9 mouse cellular contexts compared by ENCODE assay signal in genomic region chr5:122165233-122165915, GRCm38 (mm10). TPM values are rescaled to one million over a fixed set of nuclear protein-coding genes. Genes with fewer than 3 reads are reported as not detected.
DNase-seq lines count a peak whose midpoint lies in the region; ATAC-seq lines count a peak whose summit lies in the region.
"Had no signal": no experiment of that assay in that cellular context is flagged by ENCODE, and none has a peak within 500 bp of the region (broad histone marks: within the 10 kb centered on the region; RNA-seq: fewer than 3 reads in every experiment).

No protein-coding gene starts in this region.

- H3K4me2 ChIP-seq in midbrain, embryonic 13.5 days (replicated peaks), result peak overlapping the region; percentile 28; the same call in 1 of the 2 replicates
- 0 out of 2 replicates have a peak overlapping the region, but pooled peaks have one; percentile 9 for H3K4me2 ChIP-seq in hindbrain, embryonic 16.5 days (ENCODE audit: low read length)

- H3K4me1 ChIP-seq in midbrain, embryonic 13.5 days (replicated peaks), result peaks cover 74% of the 10 kb centered on the region
- peaks cover 64% of the 10 kb centered on the region for H3K4me1 ChIP-seq in midbrain, embryonic 10.5 days
- H3K4me1 ChIP-seq in hindbrain, embryonic 16.5 days (ENCODE audit: control insufficient read depth, insufficient read depth, low read depth, low read length), result peaks cover 68% of the 10 kb centered on the region

- peak; percentile 56 for DNase-seq in cerebellum, adult 11 months
- no peak for DNase-seq in cerebellum, postnatal 4 days (ENCODE audit: low spot score in 2 of 2)
- no peak for DNase-seq in midbrain, embryonic 10.5 days (ENCODE audit: low spot score)
- DNase-seq in right cerebral cortex, adult 2 months (ENCODE audit: low spot score in 2 of 2), result peak; percentile 64 to 68
- no peak for DNase-seq in layer of hippocampus, postnatal 25 days (ENCODE audit: extremely low spot score in 1 of 2, low spot score in 1 of 2)
- DNase-seq in urinary bladder, adult 2 months (ENCODE audit: low spot score), result no peak

- 0 out of 2 replicates have a peak overlapping the region, but pooled peaks have one; percentile 3 for H3K4me3 ChIP-seq in midbrain, embryonic 13.5 days (replicated peaks)
- no peak overlapping the region for H3K4me3 ChIP-seq in midbrain, embryonic 10.5 days
- H3K4me3 ChIP-seq in hindbrain, embryonic 16.5 days (ENCODE audit: low read length), result no peak overlapping the region

- no peaks in the 10 kb centered on the region for H3K27me3 ChIP-seq in midbrain, embryonic 13.5 days
- H3K27me3 ChIP-seq in midbrain, embryonic 10.5 days (ENCODE audit: low read depth, poor library complexity, severe bottlenecking), result no peaks in the 10 kb centered on the region
- H3K27me3 ChIP-seq in hindbrain, embryonic 16.5 days (replicated peaks; ENCODE audit: control insufficient read depth, insufficient read depth, low read length), result no peaks in the 10 kb centered on the region

- H3K36me3 ChIP-seq in midbrain, embryonic 13.5 days, result peaks cover 56% of the 10 kb centered on the region
- peaks cover 100% of the 10 kb centered on the region for H3K36me3 ChIP-seq in midbrain, embryonic 10.5 days
- peaks cover 14% of the 10 kb centered on the region for H3K36me3 ChIP-seq in hindbrain, embryonic 16.5 days (ENCODE audit: control insufficient read depth, insufficient read depth, low read length)

- H3K27ac ChIP-seq in midbrain, embryonic 13.5 days, result peak overlapping the region; percentile 79
- H3K27ac ChIP-seq in midbrain, embryonic 10.5 days (replicated peaks), result no peak overlapping the region
- H3K27ac ChIP-seq in hindbrain, embryonic 16.5 days (ENCODE audit: low read depth, low read length), result peak overlapping the region; percentile 13; the same call in 1 of the 2 replicates

- 40% methylated on average over 6 of the region's 6 CpGs for WGBS in midbrain, embryonic 13.5 days
- 66% methylated on average over 6 of the region's 6 CpGs for WGBS in midbrain, embryonic 10.5 days
- WGBS in hindbrain, embryonic 16.5 days, result 50% methylated on average over 6 of the region's 6 CpGs

- no peaks in the 10 kb centered on the region for H3K9me3 ChIP-seq in midbrain, embryonic 13.5 days
- H3K9me3 ChIP-seq in midbrain, embryonic 10.5 days (replicated peaks), result no peaks in the 10 kb centered on the region
- H3K9me3 ChIP-seq in hindbrain, embryonic 16.5 days (ENCODE audit: control insufficient read depth, low read length), result no peaks in the 10 kb centered on the region

- peak overlapping the region; percentile 59 for H3K9ac ChIP-seq in midbrain, embryonic 13.5 days (replicated peaks)
- H3K9ac ChIP-seq in hindbrain, embryonic 16.5 days (ENCODE audit: low read depth, low read length), result no peak overlapping the region

- ATAC-seq in midbrain, embryonic 13.5 days, result no peak
- no peak for ATAC-seq in hindbrain, embryonic 16.5 days

RNA-seq across cellular contexts. Expression of gene Ppp1cc, which starts 7.3 kb away (rescaled TPM):
- polyA plus RNA-seq in midbrain, embryonic 13.5 days (2015; fragmentation: Nextera tagmentation; extraction: Ambion mirVana), result 235 and 262 TPM in 2 replicates
- polyA plus RNA-seq in midbrain, embryonic 10.5 days (2016; fragmentation: Nextera tagmentation; extraction: Ambion mirVana), result 320 and 339 TPM in 2 replicates
- 182 and 185 TPM in 2 replicates for polyA plus RNA-seq in hindbrain, embryonic 16.5 days (2015; fragmentation: Nextera tagmentation; extraction: Ambion mirVana)
- 100 to 1,000 TPM; 208 to 211 TPM for total RNA-seq in layer of hippocampus, postnatal 25 days (2021)
- polyA plus RNA-seq in urinary bladder, adult 2 months (2012; rRNA removed), result 167 and 172 TPM in 2 replicates

RNA-seq across cellular contexts. Expression of gene Ccdc63, which starts 24.8 kb away (rescaled TPM):
- polyA plus RNA-seq in midbrain, embryonic 13.5 days (2015; fragmentation: Nextera tagmentation; extraction: Ambion mirVana), result not detected in 2 replicates
- polyA plus RNA-seq in midbrain, embryonic 10.5 days (2016; fragmentation: Nextera tagmentation; extraction: Ambion mirVana), result not detected in 2 replicates
- polyA plus RNA-seq in hindbrain, embryonic 16.5 days (2015; fragmentation: Nextera tagmentation; extraction: Ambion mirVana), result 0.19 and 0.20 TPM in 2 replicates
- total RNA-seq in layer of hippocampus, postnatal 25 days (2021), result under 1 TPM; 0.74 to 0.94 TPM
- polyA plus RNA-seq in urinary bladder, adult 2 months (2012; rRNA removed), result 0.18 and 0.19 TPM in 2 replicates
- polyA plus RNA-seq: large intestine, adult 2 months had no signal

RNA-seq across cellular contexts. Expression of gene Hvcn1, which starts 41.2 kb away (rescaled TPM):
- polyA plus RNA-seq in midbrain, embryonic 13.5 days (2015; fragmentation: Nextera tagmentation; extraction: Ambion mirVana), result 4.0 and 4.1 TPM in 2 replicates
- 17.7 TPM in 2 replicates for polyA plus RNA-seq in midbrain, embryonic 10.5 days (2016; fragmentation: Nextera tagmentation; extraction: Ambion mirVana)
- polyA plus RNA-seq in hindbrain, embryonic 16.5 days (2015; fragmentation: Nextera tagmentation; extraction: Ambion mirVana), result 1.1 and 1.5 TPM in 2 replicates
- total RNA-seq in layer of hippocampus, postnatal 25 days (2021), result 1 to 10 TPM; 3.2 to 3.6 TPM
- polyA plus RNA-seq in urinary bladder, adult 2 months (2012; rRNA removed), result 3.6 and 6.0 TPM in 2 replicates

Comparison
In these comparisons a context has a peak if more than half of its experiments do, and no peak if none do; other contexts are left out.
1. DNase-seq: peak in cerebellum, adult 11 months (single experiment) and right cerebral cortex, adult 2 months (2 of 2); none in cerebellum, postnatal 4 days (0 of 2), midbrain, embryonic 10.5 days (single experiment), layer of hippocampus, postnatal 25 days (0 of 2) and urinary bladder, adult 2 months (single experiment).